ENCODE assay signal across 21 mouse cellular contexts in the genomic region with DNA sequence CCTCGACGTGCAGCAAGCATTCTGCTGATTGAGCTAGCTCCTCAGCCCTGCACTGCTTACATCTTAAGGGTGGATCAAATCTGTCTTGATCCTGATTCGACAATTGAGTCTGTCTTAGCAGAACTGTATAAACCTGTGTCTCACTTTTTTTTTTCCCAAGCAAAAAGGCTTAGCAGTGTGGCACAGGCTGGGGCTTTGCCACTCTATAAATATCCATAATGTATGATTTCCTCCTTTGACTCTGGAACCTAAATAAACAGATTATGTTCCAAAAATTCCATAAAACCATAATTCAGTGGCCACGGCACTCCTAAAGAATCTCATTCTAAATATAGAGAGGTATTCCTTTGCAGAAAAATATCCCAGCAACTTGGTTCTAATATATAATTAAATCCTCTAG.
DNase-seq lines count a peak whose midpoint lies in the region; ATAC-seq and TF ChIP-seq lines count a peak whose summit lies in the region.
"Had no signal": no experiment of that assay in that cellular context is flagged by ENCODE, and none has a peak within 500 bp of the region (broad histone marks: within the 10 kb centered on the region; RNA-seq: fewer than 3 reads in every experiment).

No protein-coding gene starts in this region.

- no peak overlapping the region for H3K9ac ChIP-seq in embryonic facial prominence, embryonic 14.5 days (ENCODE audit: low read depth, low read length)
- no peak overlapping the region for H3K9ac ChIP-seq in midbrain, embryonic 11.5 days (ENCODE audit: low read length)
- H3K9ac ChIP-seq in midbrain, postnatal 0 days (replicated peaks; ENCODE audit: low read length, poor library complexity, severe bottlenecking): no peak overlapping the region
- H3K9ac ChIP-seq: embryonic facial prominence, embryonic 12.5 days; heart, embryonic 12.5 days; hindbrain, embryonic 15.5 days had no signal

- H3K4me1 ChIP-seq in embryonic facial prominence, embryonic 14.5 days (ENCODE audit: control insufficient read depth, insufficient read depth, low read length): 0 out of 2 replicates have a peak, but pooled peaks cover 4% of the 10 kb centered on the region
- H3K4me1 ChIP-seq in embryonic facial prominence, embryonic 10.5 days: no peaks in the 10 kb centered on the region
- no peaks in the 10 kb centered on the region for H3K4me1 ChIP-seq in midbrain, embryonic 11.5 days (ENCODE audit: control insufficient read depth, insufficient read depth, low read length)
- no peaks in the 10 kb centered on the region for H3K4me1 ChIP-seq in midbrain, postnatal 0 days (ENCODE audit: insufficient read depth, low read length)
- H3K4me1 ChIP-seq: embryonic facial prominence, embryonic 12.5 days; forebrain, embryonic 10.5 days; heart, embryonic 12.5 days; hindbrain, embryonic 15.5 days had no signal

- no peak overlapping the region for H3K27ac ChIP-seq in embryonic facial prominence, embryonic 14.5 days (replicated peaks; ENCODE audit: low read depth, low read length)
- H3K27ac ChIP-seq in embryonic facial prominence, embryonic 10.5 days (replicated peaks): no peak overlapping the region
- H3K27ac ChIP-seq in midbrain, embryonic 11.5 days (ENCODE audit: low read depth, low read length): no peak overlapping the region
- H3K27ac ChIP-seq in midbrain, postnatal 0 days (ENCODE audit: low read depth, low read length): no peak overlapping the region
- H3K27ac ChIP-seq: embryonic facial prominence, embryonic 12.5 days; forebrain, embryonic 10.5 days; hindbrain, embryonic 15.5 days had no signal

- H3K4me3 ChIP-seq in embryonic facial prominence, embryonic 14.5 days (ENCODE audit: low read depth, low read length): no peak overlapping the region
- H3K4me3 ChIP-seq in embryonic facial prominence, embryonic 10.5 days: no peak overlapping the region
- H3K4me3 ChIP-seq in midbrain, embryonic 11.5 days (ENCODE audit: low read depth, low read length): no peak overlapping the region
- no peak overlapping the region for H3K4me3 ChIP-seq in midbrain, postnatal 0 days (ENCODE audit: low read depth, low read length)
- H3K4me3 ChIP-seq in myocyte: no peak overlapping the region
- H3K4me3 ChIP-seq: embryonic facial prominence, embryonic 12.5 days; erythroblast, embryonic 14.5 days; forebrain, embryonic 10.5 days; gastrocnemius, adult 2 months; heart, embryonic 12.5 days; hindbrain, embryonic 15.5 days had no signal

- no peak for TF ChIP-seq CTCF in midbrain, postnatal 0 days (IDR thresholded peaks at IDR 0.05)

- TF ChIP-seq POLR2A in myocyte (IDR thresholded peaks at IDR 0.05; ENCODE audit: insufficient read length, low read depth): no peak

- no peaks in the 10 kb centered on the region for H3K36me3 ChIP-seq in embryonic facial prominence, embryonic 14.5 days (ENCODE audit: control insufficient read depth, insufficient read depth, low read length)
- no peaks in the 10 kb centered on the region for H3K36me3 ChIP-seq in embryonic facial prominence, embryonic 10.5 days (replicated peaks)
- H3K36me3 ChIP-seq in midbrain, embryonic 11.5 days (ENCODE audit: control insufficient read depth, insufficient read depth, low read length): no peaks in the 10 kb centered on the region
- H3K36me3 ChIP-seq in midbrain, postnatal 0 days (ENCODE audit: insufficient read depth, low read length): no peaks in the 10 kb centered on the region
- no peaks in the 10 kb centered on the region for H3K36me3 ChIP-seq in myocyte (ENCODE audit: control insufficient read depth, insufficient read depth)
- H3K36me3 ChIP-seq: embryonic facial prominence, embryonic 12.5 days; forebrain, embryonic 10.5 days; heart, embryonic 12.5 days; hindbrain, embryonic 15.5 days had no signal

- H3K27me3 ChIP-seq in embryonic facial prominence, embryonic 14.5 days (replicated peaks; ENCODE audit: control insufficient read depth, insufficient read depth, low read length): no peaks in the 10 kb centered on the region
- no peaks in the 10 kb centered on the region for H3K27me3 ChIP-seq in embryonic facial prominence, embryonic 10.5 days (replicated peaks; ENCODE audit: low read depth, poor library complexity, severe bottlenecking)
- no peaks in the 10 kb centered on the region for H3K27me3 ChIP-seq in midbrain, embryonic 11.5 days (ENCODE audit: control insufficient read depth, insufficient read depth, low read length)
- H3K27me3 ChIP-seq in midbrain, postnatal 0 days (ENCODE audit: insufficient read depth, low read length): no peaks in the 10 kb centered on the region
- no peaks in the 10 kb centered on the region for H3K27me3 ChIP-seq in myocyte (ENCODE audit: control insufficient read depth, insufficient read depth, insufficient read length)
- H3K27me3 ChIP-seq: CH12.LX; embryonic facial prominence, embryonic 12.5 days; heart, embryonic 12.5 days; hindbrain, embryonic 15.5 days had no signal

- H3K4me2 ChIP-seq in embryonic facial prominence, embryonic 14.5 days (ENCODE audit: low read depth, low read length): no peak overlapping the region
- no peak overlapping the region for H3K4me2 ChIP-seq in midbrain, embryonic 11.5 days
- no peak overlapping the region for H3K4me2 ChIP-seq in midbrain, postnatal 0 days (ENCODE audit: low read depth, low read length, poor library complexity, severe bottlenecking)
- peak overlapping the region; percentile 53 for H3K4me2 ChIP-seq in myocyte (ENCODE audit: low read depth)
- H3K4me2 ChIP-seq: embryonic facial prominence, embryonic 12.5 days; heart, embryonic 12.5 days; hindbrain, embryonic 15.5 days had no signal

- no peaks in the 10 kb centered on the region for H3K9me3 ChIP-seq in embryonic facial prominence, embryonic 14.5 days (ENCODE audit: control insufficient read depth, low read length)
- H3K9me3 ChIP-seq in embryonic facial prominence, embryonic 10.5 days: no peaks in the 10 kb centered on the region
- no peaks in the 10 kb centered on the region for H3K9me3 ChIP-seq in midbrain, embryonic 11.5 days (ENCODE audit: control insufficient read depth, low read length)
- H3K9me3 ChIP-seq in midbrain, postnatal 0 days (ENCODE audit: low read length): no peaks in the 10 kb centered on the region
- H3K9me3 ChIP-seq: embryonic facial prominence, embryonic 12.5 days; forebrain, embryonic 10.5 days; heart, embryonic 12.5 days; hindbrain, embryonic 15.5 days had no signal

- ATAC-seq in embryonic facial prominence, embryonic 14.5 days (ENCODE audit: low read depth): no peak; the same call in 1 of the 2 replicates
- no peak for ATAC-seq in midbrain, embryonic 11.5 days (ENCODE audit: low FRiP score)
- ATAC-seq in midbrain, postnatal 0 days (ENCODE audit: low FRiP score): no peak
- ATAC-seq: forebrain, embryonic 14.5 days had no signal

- DNase-seq in embryonic facial prominence, embryonic 14.5 days (ENCODE audit: low spot score): peak; percentile 64
- DNase-seq in embryonic facial prominence, embryonic 10.5 days (ENCODE audit: low spot score): no peak
- peak; percentile 14 for DNase-seq in midbrain, embryonic 11.5 days (ENCODE audit: low spot score, missing footprints)
- DNase-seq in midbrain, postnatal 0 days (ENCODE audit: low spot score): no peak
- no peak for DNase-seq in ovary, postnatal 14 days (ENCODE audit: low spot score)
- DNase-seq in kidney, adult 11 months: no peak
- DNase-seq: adrenal gland, adult 8-10 months; cerebellum, adult 11 months; cerebellum, adult 8-10 months; cerebellum, postnatal 14 days; embryo, embryonic 11 days; gastrocnemius, adult 2 months; gastrocnemius, postnatal 25 days had no signal

- no peak overlapping the region for H3ac ChIP-seq in myocyte (ENCODE audit: control insufficient read depth, insufficient read length)

- WGBS in embryonic facial prominence, embryonic 14.5 days: 65% methylated on average over 4 of the region's 4 CpGs
- WGBS in embryonic facial prominence, embryonic 10.5 days: 90% methylated on average over 4 of the region's 4 CpGs
- WGBS in midbrain, embryonic 11.5 days: 91% methylated on average over 4 of the region's 4 CpGs
- 90% methylated on average over 4 of the region's 4 CpGs for WGBS in midbrain, postnatal 0 days

- no peaks in the 10 kb centered on the region for H3K79me2 ChIP-seq in myocyte (ENCODE audit: control insufficient read depth, insufficient read depth)

TF ChIP-seq in myocyte, 11 proteins besides CTCF, POLR2A, EP300 and RAD21:
- no peak for TF ChIP-seq CEBPB (IDR thresholded peaks at IDR 0.05; ENCODE audit: insufficient read depth, poor library complexity, severe bottlenecking)
- no peak for TF ChIP-seq REST (IDR thresholded peaks at IDR 0.05; ENCODE audit: insufficient read depth, insufficient read length)
- no peak for TF ChIP-seq POLR2AphosphoS2 (IDR thresholded peaks at IDR 0.05; ENCODE audit: insufficient read length, low read depth)
- TF ChIP-seq E2F4 (IDR thresholded peaks at IDR 0.05; ENCODE audit: insufficient read depth): no peak
- no peak for TF ChIP-seq TCF12 (IDR thresholded peaks at IDR 0.05; ENCODE audit: insufficient read depth, poor library complexity, severe bottlenecking)
- TF ChIP-seq MYOD1 (IDR thresholded peaks at IDR 0.05; ENCODE audit: control insufficient read depth in 1 of 3, insufficient read length in 2 of 3, low read depth in 2 of 3): no peak
- TF ChIP-seq MYOG (IDR thresholded peaks at IDR 0.05; ENCODE audit: control insufficient read depth in 1 of 3, insufficient read depth in 1 of 3, insufficient read length in 2 of 3, low read depth in 2 of 3): no peak
- TF ChIP-seq USF1 (IDR thresholded peaks at IDR 0.05; ENCODE audit: low read depth): no peak
- TF ChIP-seq MAX (IDR thresholded peaks at IDR 0.05; ENCODE audit: low read depth): no peak
- no peak for TF ChIP-seq TCF3 (IDR thresholded peaks at IDR 0.05; ENCODE audit: insufficient read length, low read depth)
- no peak for TF ChIP-seq SRF (IDR thresholded peaks at IDR 0.05; ENCODE audit: control insufficient read depth, insufficient read length, low read depth)

Comparison
In these comparisons a context has a peak if more than half of its experiments do, and no peak if none do; other contexts are left out.
1. DNase-seq: peak in embryonic facial prominence, embryonic 14.5 days (single experiment) and midbrain, embryonic 11.5 days (single experiment); none in embryonic facial prominence, embryonic 10.5 days (single experiment), midbrain, postnatal 0 days (single experiment), ovary, postnatal 14 days (single experiment) and kidney, adult 11 months (single experiment).